Mouse (Mus musculus): ENCODE measurements at regions not wholly inside any gene's neighbourhood (a gene's known extent, or its start where the extent isn't known, plus 50 kb on each side); places are given as distances from the start of the nearest gene placed in this dataset.

DNA sequence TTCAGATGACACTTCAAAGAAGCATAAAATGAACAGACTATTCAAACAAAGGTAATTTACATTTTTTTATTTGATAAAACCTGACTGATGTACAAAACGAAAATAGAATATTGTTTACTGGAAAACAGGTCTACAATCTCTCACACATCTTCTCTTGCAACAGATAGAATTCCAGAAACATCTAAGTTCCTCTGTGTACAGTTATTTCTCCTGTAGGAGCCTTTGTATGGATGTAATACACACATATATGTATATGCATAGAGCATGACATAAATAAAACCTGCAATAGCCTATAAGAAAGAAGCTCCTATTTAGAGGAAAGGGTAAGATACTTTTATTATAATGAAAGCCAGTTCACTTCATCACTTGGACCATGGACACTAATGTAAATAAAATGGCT is 230.8 kb downstream of the Mef2c start:
- H3K27me3 ChIP-seq (ENCODE audit: control insufficient read depth in 1 of 2, insufficient read depth in 2 of 2, low read length in 2 of 2): no peaks in the 10 kb centered on the region
- no peak overlapping the region; a peak in 1 of 4 replicates for H3K4me3 ChIP-seq (ENCODE audit: control insufficient read depth in 1 of 2, insufficient read depth in 1 of 2, low read depth in 2 of 2, low read length in 2 of 2)
- H3K9ac ChIP-seq (ENCODE audit: control insufficient read depth, low read depth, low read length, poor library complexity, severe bottlenecking): no peak overlapping the region
- H3K36me3 ChIP-seq (ENCODE audit: control insufficient read depth in 1 of 2, insufficient read depth in 2 of 2, low read length in 2 of 2): peaks cover 0 to 2% of the 10 kb centered on the region in 2 experiments; a peak in 3 of 4 replicates
- peaks cover 30% of the 10 kb centered on the region for H3K79me2 ChIP-seq (ENCODE audit: control insufficient read depth, insufficient read depth, low read length, poor library complexity)
- H3K27ac ChIP-seq (ENCODE audit: control insufficient read depth, low read depth, low read length): no peak overlapping the region
- DNase-seq (ENCODE audit: low read depth, low spot score): no peak
- no peak for TF ChIP-seq MAX (IDR thresholded peaks at IDR 0.05; ENCODE audit: low read length)
- no peak for TF ChIP-seq MYB (IDR thresholded peaks at IDR 0.05; ENCODE audit: low read depth, low read length)
- no peak for TF ChIP-seq GATA1 (IDR thresholded peaks at IDR 0.05; ENCODE audit: low read depth, low read length)
- no peak for TF ChIP-seq NRF1 (IDR thresholded peaks at IDR 0.05; ENCODE audit: insufficient read depth, low read depth, low read length, poor library complexity, severe bottlenecking)
- TF ChIP-seq MYC (IDR thresholded peaks at IDR 0.05; ENCODE audit: low read depth, low read length): no peak
- TF ChIP-seq ZKSCAN1 (IDR thresholded peaks at IDR 0.05; ENCODE audit: low read depth, low read length): no peak
- TF ChIP-seq MXI1 (IDR thresholded peaks at IDR 0.05; ENCODE audit: low read depth, low read length): no peak
- TF ChIP-seq JUND (IDR thresholded peaks at IDR 0.05; ENCODE audit: low read depth, low read length): no peak
- TF ChIP-seq GABPA (IDR thresholded peaks at IDR 0.05; ENCODE audit: low read depth, low read length): no peak
- no peak for TF ChIP-seq TAL1 (IDR thresholded peaks at IDR 0.05; ENCODE audit: low read length)
- TF ChIP-seq UBTF (IDR thresholded peaks at IDR 0.05; ENCODE audit: borderline replicate concordance, insufficient read depth, low read depth, low read length): no peak
- no peak for TF ChIP-seq EP300 (IDR thresholded peaks at IDR 0.05; ENCODE audit: low read depth in 1 of 2, low read length in 2 of 2)
- peaks cover 4 to 5% of the 10 kb centered on the region in 2 experiments; a peak in 3 of 4 replicates for H3K4me1 ChIP-seq (ENCODE audit: control insufficient read depth in 1 of 2, insufficient read depth in 2 of 2, low read length in 2 of 2)
- no peaks in the 10 kb centered on the region for H3K9me3 ChIP-seq (replicated peaks; ENCODE audit: insufficient read depth, low read length)

DNA sequence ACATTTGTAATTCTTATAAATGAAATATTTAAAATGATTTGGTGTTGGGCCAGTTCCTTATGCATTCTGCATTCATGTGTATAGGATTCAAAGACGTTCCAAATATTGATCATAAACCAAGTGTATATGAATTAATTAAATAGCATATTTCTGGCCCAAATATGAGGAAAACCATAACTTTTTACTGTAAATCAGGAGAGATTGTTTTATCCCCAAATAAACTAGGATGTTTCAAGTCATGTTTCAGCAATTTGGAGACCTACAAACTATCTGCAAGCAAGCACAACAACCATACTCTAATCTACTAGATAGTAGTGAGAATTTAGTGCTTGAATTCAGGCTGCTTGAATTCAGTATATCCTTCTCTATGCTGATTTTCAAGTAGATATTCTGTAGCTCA is 231.3 kb downstream of the Mef2c start:
- TF ChIP-seq RCOR1 (IDR thresholded peaks at IDR 0.05; ENCODE audit: low read depth, low read length) (no peak), SMC3 (IDR thresholded peaks at IDR 0.05; ENCODE audit: low read depth, low read length) (no peak), USF2 (IDR thresholded peaks at IDR 0.05; ENCODE audit: borderline replicate concordance in 1 of 2, insufficient read depth in 1 of 2, low read depth in 1 of 2, low read length in 2 of 2) (no peak), NELFE (IDR thresholded peaks at IDR 0.05; ENCODE audit: low read depth, low read length) (no peak), GABPA (IDR thresholded peaks at IDR 0.05; ENCODE audit: low read depth, low read length) (no peak), TCF12 (IDR thresholded peaks at IDR 0.05; ENCODE audit: low read depth, low read length) (no peak), TAL1 (IDR thresholded peaks at IDR 0.05; ENCODE audit: low read length) (no peak), CTCF (IDR thresholded peaks at IDR 0.05 in 2 of 3, conservative IDR thresholded peaks at IDR 0.05 in 1 of 3; ENCODE audit: control insufficient read depth in 1 of 3, insufficient read depth in 1 of 3, low read depth in 2 of 3, low read length in 3 of 3, poor library complexity in 1 of 3, severe bottlenecking in 1 of 3) (no peak), KAT2A (conservative IDR thresholded peaks at IDR 0.05; ENCODE audit: low read depth, low read length) (no peak), POLR2A (IDR thresholded peaks at IDR 0.05; ENCODE audit: control insufficient read depth in 1 of 2, insufficient read depth in 1 of 2, low read depth in 1 of 2, low read length in 2 of 2, poor library complexity in 1 of 2) (no peak), JUND (IDR thresholded peaks at IDR 0.05; ENCODE audit: low read depth, low read length) (no peak), RAD21 (IDR thresholded peaks at IDR 0.05; ENCODE audit: low read depth, low read length) (no peak), ZNF384 (IDR thresholded peaks at IDR 0.05; ENCODE audit: low read depth, low read length) (no peak), NRF1 (IDR thresholded peaks at IDR 0.05; ENCODE audit: insufficient read depth, low read depth, low read length, poor library complexity, severe bottlenecking) (no peak), ZKSCAN1 (IDR thresholded peaks at IDR 0.05; ENCODE audit: low read depth, low read length) (no peak), MYC (IDR thresholded peaks at IDR 0.05; ENCODE audit: low read depth, low read length) (no peak), ELF1 (IDR thresholded peaks at IDR 0.05; ENCODE audit: low read depth, low read length) (no peak), MAFK (IDR thresholded peaks at IDR 0.05; ENCODE audit: borderline replicate concordance, low read depth, low read length) (no peak), BHLHE40 (IDR thresholded peaks at IDR 0.05; ENCODE audit: borderline replicate concordance, low read depth, low read length) (no peak)
- H3K27ac ChIP-seq (ENCODE audit: control insufficient read depth, low read depth, low read length): no peak overlapping the region
- no peak for DNase-seq (ENCODE audit: low read depth, low spot score)
- no peak overlapping the region for H3K9ac ChIP-seq (ENCODE audit: control insufficient read depth, low read depth, low read length, poor library complexity, severe bottlenecking)
- no peak overlapping the region for H3K4me3 ChIP-seq (ENCODE audit: control insufficient read depth in 1 of 2, insufficient read depth in 1 of 2, low read depth in 2 of 2, low read length in 2 of 2)
- H3K9me3 ChIP-seq (replicated peaks; ENCODE audit: insufficient read depth, low read length): no peaks in the 10 kb centered on the region
- H3K36me3 ChIP-seq (ENCODE audit: control insufficient read depth in 1 of 2, insufficient read depth in 2 of 2, low read length in 2 of 2): peaks cover 0 to 5% of the 10 kb centered on the region in 2 experiments; a peak in 3 of 4 replicates
- H3K27me3 ChIP-seq (ENCODE audit: control insufficient read depth in 1 of 2, insufficient read depth in 2 of 2, low read length in 2 of 2): no peaks in the 10 kb centered on the region
- H3K4me1 ChIP-seq (ENCODE audit: control insufficient read depth in 1 of 2, insufficient read depth in 2 of 2, low read length in 2 of 2): peaks cover 5 to 9% of the 10 kb centered on the region in 2 experiments
- peaks cover 28% of the 10 kb centered on the region for H3K79me2 ChIP-seq (ENCODE audit: control insufficient read depth, insufficient read depth, low read length, poor library complexity)
